Mouse (Mus musculus) mouse embryonic stem cell (cell line): ENCODE data around the gene Ezr.
"Not testable (repeated sequence)": the region's sequence is repeated elsewhere in the genome, so short reads cannot be mapped to it uniquely, and the experiment has no call there.

ENCODE experiments used
- in situ Hi-C, 2 experiments: fragments of 300-500 bp; cut with MboI; formaldehyde crosslinking; loops; 1 replicate in 1 of 2; 3 replicates in 1 of 2; pipeline ENCODE4 v1.14.3; 2019 to 2020; ENCODE audit warnings: low sequenced_read_pairs in 2 of 2, low pct_unique_long_range_greater_than_20kb in 1 of 2, mixed read lengths in 1 of 2; ENCODE audit not compliant: unreplicated experiment in 1 of 2

The Ezr gene

GRCm38 (mm10) chr17:6697224-6697775 lies 85.3 kb downstream of the Ezr start:
- in situ Hi-C loops: not testable (repeated sequence)

- in situ Hi-C loops: not testable (repeated sequence)
Observed at GRCm38 (mm10) chr17:6696521-6696920, 86.1 kb downstream of the Ezr start.

- in situ Hi-C loops: not testable (repeated sequence)
Observed at GRCm38 (mm10) chr17:6695712-6696111, 86.9 kb downstream of the Ezr start.

- in situ Hi-C loops: not testable (repeated sequence)
Observed at GRCm38 (mm10) chr17:6691596-6691995, 91.0 kb downstream of the Ezr start.

GRCm38 (mm10) chr17:6689344-6689743 lies 93.2 kb downstream of the Ezr start:
- in situ Hi-C loops: not testable (repeated sequence)
